Mouse (Mus musculus): Measurements from ENCODE around the gene Ccpg1.

DNA sequence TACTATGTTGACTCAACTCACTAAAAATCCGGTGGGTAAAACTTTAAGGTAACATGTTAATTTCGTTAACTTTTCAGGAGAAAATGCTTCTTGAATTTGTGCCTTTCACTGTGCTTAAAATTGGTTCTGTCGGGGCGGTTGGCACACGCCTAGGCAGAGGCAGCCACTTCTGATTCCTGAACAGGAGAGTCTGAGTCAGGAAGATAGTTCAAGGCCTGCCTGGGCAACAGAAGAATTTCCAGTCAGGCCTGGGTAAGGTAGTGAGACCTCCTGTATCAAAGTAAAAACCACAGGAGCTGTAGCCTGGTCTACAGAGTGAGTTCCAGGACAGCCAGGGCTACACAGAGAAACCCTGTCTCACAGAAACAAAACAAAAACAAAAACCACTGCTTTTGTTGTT lies 7.3 kb downstream of the Ccpg1 start:
- TF ChIP-seq CTCF (IDR thresholded peaks at IDR 0.05; ENCODE audit: low read depth) (no peak), EP300 (optimal IDR thresholded peaks at IDR 0.05) (no peak)
